Mouse (Mus musculus) forebrain, postnatal 0 days (tissue): ENCODE results near the gene She. TPM values are rescaled to one million over a fixed set of nuclear protein-coding genes. Genes with fewer than 3 reads are reported as not detected.

Source experiments
- ATAC-seq: fragments of 200-750 bp; cut with Nextera tagmentation; 2 replicates; pipeline ENCODE4 v1.8.0; 2017; ENCODE audit warnings: mild to moderate bottlenecking, moderate library complexity
- DNase-seq: peaks from one replicate; pipeline ENCODE4 v3.0.0-alpha.2; 2015
- H3K27ac ChIP-seq: fragments of 300-500 bp; sonication (generic); 2 replicates; pipeline ENCODE4 v1.5.1; 2014; ENCODE audit warnings: low read depth, mild to moderate bottlenecking, antibody characterized with exemption, low read length, moderate library complexity, mixed read lengths
- H3K27me3 ChIP-seq: fragments of 300-500 bp; sonication (generic); 2 replicates; pipeline ENCODE4 v1.6.1; 2014; ENCODE audit warnings: mild to moderate bottlenecking, low read length, mixed read lengths; ENCODE audit not compliant: insufficient read depth
- H3K36me3 ChIP-seq: fragments of 300-500 bp; sonication (generic); 2 replicates; pipeline ENCODE4 v1.6.1; 2014; ENCODE audit warnings: mild to moderate bottlenecking, moderate library complexity; ENCODE audit not compliant: insufficient read depth
- H3K4me1 ChIP-seq: fragments of 300-500 bp; sonication (generic); 2 replicates; pipeline ENCODE4 v1.6.1; 2014; ENCODE audit warnings: antibody characterized with exemption; ENCODE audit not compliant: insufficient read depth
- H3K4me2 ChIP-seq: fragments of 300-500 bp; sonication (generic); 2 replicates; pipeline ENCODE4 v1.6.1; 2014; ENCODE audit warnings: low read depth, mild to moderate bottlenecking, moderate library complexity
- H3K4me3 ChIP-seq: fragments of 300-500 bp; sonication (generic); 2 replicates; pipeline ENCODE4 v1.5.1; 2014; ENCODE audit warnings: low read depth, low read length, mixed read lengths
- H3K9ac ChIP-seq: fragments of 300-500 bp; sonication (generic); 2 replicates; pipeline ENCODE4 v1.6.1; 2014; ENCODE audit warnings: mild to moderate bottlenecking
- H3K9me3 ChIP-seq: fragments of 300-500 bp; sonication (generic); 2 replicates; pipeline ENCODE4 v1.6.1; 2016; ENCODE audit warnings: low read length
- CTCF ChIP-seq: sonication (generic); IDR thresholded peaks from 2 replicates; pipeline ENCODE4 v1.5.1; 2016; ENCODE audit warnings: antibody characterized with exemption, control low read depth, low read depth
- WGBS: fragments of 180-500 bp; shearing (Covaris S2); extraction: QIAGEN DNeasy Blood & Tissue Kit; methylation state at CpG from one replicate; pipeline ENCODE4 v1.1.7; 2014; 5-methylcytosine and 5-hydroxymethylcytosine counted together
- polyA plus RNA-seq: library from polyadenylated mRNA; unstranded; fragments of >200 nt; fragmentation: Nextera tagmentation; extraction: Ambion mirVana; gene quantifications from 2 replicates; pipeline ENCODE4 v1.2.1, GENCODE M21; 2015
- total RNA-seq: library from RNA; depleted of rRNA; stranded (reverse); fragments of >200 nt; gene quantifications from 2 replicates; pipeline ENCODE4 v1.2.3, GENCODE M21; 2014

She gene
- total and polyA plus RNA-seq, 2 experiments from 2014 or later = 0.86 to 2.1 TPM

DNA sequence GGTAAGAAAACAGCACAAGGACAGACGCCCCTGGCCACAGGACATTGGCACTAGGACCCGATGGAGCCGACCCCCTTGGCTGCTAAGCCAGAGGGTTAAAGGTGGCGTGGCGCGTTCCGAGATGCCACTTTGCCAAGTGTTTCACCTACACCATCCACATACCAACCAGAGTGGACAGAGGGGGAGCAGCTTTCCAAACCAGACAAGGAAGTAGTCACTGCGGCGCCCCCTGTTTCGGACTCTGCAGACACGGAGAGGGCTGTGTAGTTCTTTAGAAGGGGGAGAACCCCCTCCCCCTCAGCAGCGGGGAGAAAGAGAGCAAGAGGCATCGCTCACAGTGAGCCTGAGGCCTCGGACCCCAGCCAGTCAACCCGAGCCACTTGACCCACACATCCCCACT is 28.3 kb upstream of the She start:
- Histone ChIP-seq H3K4me2 (no peak overlapping the region), H3K9ac (no peak overlapping the region), H3K36me3 (no peaks in the 10 kb centered on the region), H3K9me3 (no peaks in the 10 kb centered on the region), H3K27me3 (no peaks in the 10 kb centered on the region), H3K4me3 (no peak overlapping the region), H3K4me1 (no peaks in the 10 kb centered on the region), H3K27ac (no peak overlapping the region)
- no peak for TF ChIP-seq CTCF
- DNase-seq = no peak
- ATAC-seq = no peak
- 68% methylated on average over 14 of the region's 15 CpGs for WGBS

- no peaks in the 10 kb centered on the region for H3K36me3 ChIP-seq
- ATAC-seq = no peak
- no peak for TF ChIP-seq CTCF
- no peaks in the 10 kb centered on the region for H3K9me3 ChIP-seq
- H3K4me1 ChIP-seq = no peaks in the 10 kb centered on the region
- no peak overlapping the region for H3K4me2 ChIP-seq
- no peaks in the 10 kb centered on the region for H3K27me3 ChIP-seq
- no peak for DNase-seq
- WGBS = 78% methylated on average over 4 of the region's 4 CpGs
- no peak overlapping the region for H3K27ac ChIP-seq
- no peak overlapping the region for H3K4me3 ChIP-seq
- H3K9ac ChIP-seq = no peak overlapping the region
Observed at GRCm38 (mm10) chr3:89805179-89805578, 26.0 kb upstream of the She start.

- TF ChIP-seq CTCF = no peak
- H3K27ac ChIP-seq = no peak overlapping the region
- H3K4me2 ChIP-seq = no peak overlapping the region
- H3K4me3 ChIP-seq = no peak overlapping the region
- ATAC-seq (no peak), DNase-seq (no peak)
- no peaks in the 10 kb centered on the region for H3K27me3 ChIP-seq
- 0 out of 2 replicates have a peak, but pooled peaks cover 4% of the 10 kb centered on the region for H3K9me3 ChIP-seq
- no peak overlapping the region for H3K9ac ChIP-seq
- H3K4me1 ChIP-seq = no peaks in the 10 kb centered on the region
- 89% methylated on average over 2 of the region's 2 CpGs for WGBS
- no peaks in the 10 kb centered on the region for H3K36me3 ChIP-seq
Observed at GRCm38 (mm10) chr3:89806751-89807150, 24.4 kb upstream of the She start.

DNA sequence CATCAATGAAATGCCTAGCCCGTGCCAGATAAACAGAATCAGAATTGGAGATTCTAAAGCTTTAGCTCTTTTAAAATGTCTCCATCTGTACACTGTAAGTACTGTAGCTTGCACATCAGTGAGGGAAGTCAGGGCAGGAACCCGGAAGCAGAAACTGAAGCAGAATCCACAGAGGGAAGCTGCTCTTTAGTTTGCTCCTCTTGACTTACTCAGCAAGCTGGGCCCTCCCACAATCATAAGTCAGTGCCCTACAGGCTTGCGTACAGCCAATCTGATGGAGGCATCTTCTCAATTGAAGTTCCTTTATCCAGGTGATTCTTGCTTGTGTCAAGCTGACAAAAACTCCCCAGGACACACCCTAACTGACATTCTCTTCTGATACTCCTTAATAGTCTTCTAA is 24.0 kb upstream of the She start:
- Histone ChIP-seq H3K36me3 (no peaks in the 10 kb centered on the region), H3K27me3 (no peaks in the 10 kb centered on the region), H3K27ac (no peak overlapping the region), H3K4me2 (no peak overlapping the region), H3K9me3 (0 out of 2 replicates have a peak, but pooled peaks cover 4% of the 10 kb centered on the region), H3K9ac (no peak overlapping the region), H3K4me1 (no peaks in the 10 kb centered on the region), H3K4me3 (no peak overlapping the region)
- 91% methylated on average over 3 of the region's 3 CpGs for WGBS
- TF ChIP-seq CTCF = no peak
- no peak for ATAC-seq
- no peak for DNase-seq

- H3K4me2 ChIP-seq = no peak overlapping the region
- DNase-seq (no peak), ATAC-seq (no peak)
- H3K4me1 ChIP-seq = no peaks in the 10 kb centered on the region
- no peak for TF ChIP-seq CTCF
- WGBS = 82% methylated on average over 5 of the region's 5 CpGs
- H3K27ac ChIP-seq = no peak overlapping the region
- H3K9me3 ChIP-seq = 0 out of 2 replicates have a peak, but pooled peaks cover 4% of the 10 kb centered on the region
- H3K27me3 ChIP-seq = no peaks in the 10 kb centered on the region
- H3K9ac ChIP-seq = no peak overlapping the region
- H3K4me3 ChIP-seq = no peak overlapping the region
- no peaks in the 10 kb centered on the region for H3K36me3 ChIP-seq
Observed at GRCm38 (mm10) chr3:89807881-89808280, 23.3 kb upstream of the She start.

GRCm38 (mm10) chr3:89808638-89809037 is 22.5 kb upstream of the She start:
- H3K27ac ChIP-seq = no peak overlapping the region
- no peaks in the 10 kb centered on the region for H3K27me3 ChIP-seq
- H3K9ac ChIP-seq = no peak overlapping the region
- H3K4me2 ChIP-seq = no peak overlapping the region
- H3K36me3 ChIP-seq = no peaks in the 10 kb centered on the region
- WGBS = 62% methylated on average over 9 of the region's 9 CpGs
- no peaks in the 10 kb centered on the region for H3K4me1 ChIP-seq
- no peak for ATAC-seq
- 0 out of 2 replicates have a peak, but pooled peaks cover 4% of the 10 kb centered on the region for H3K9me3 ChIP-seq
- no peak for DNase-seq
- no peak for TF ChIP-seq CTCF
- no peak overlapping the region for H3K4me3 ChIP-seq

GRCm38 (mm10) chr3:89810841-89811240 is 20.3 kb upstream of the She start:
- Histone ChIP-seq H3K4me1 (no peaks in the 10 kb centered on the region), H3K4me3 (no peak overlapping the region), H3K9ac (no peak overlapping the region), H3K27ac (no peak overlapping the region), H3K4me2 (no peak overlapping the region), H3K36me3 (no peaks in the 10 kb centered on the region), H3K27me3 (no peaks in the 10 kb centered on the region), H3K9me3 (0 out of 2 replicates have a peak, but pooled peaks cover 4% of the 10 kb centered on the region)
- no peak for TF ChIP-seq CTCF
- ATAC-seq = no peak
- no peak for DNase-seq

GRCm38 (mm10) chr3:89812166-89812565 is 19.0 kb upstream of the She start:
- no peak overlapping the region for H3K4me2 ChIP-seq
- H3K9me3 ChIP-seq = 0 out of 2 replicates have a peak, but pooled peaks cover 4% of the 10 kb centered on the region
- no peak overlapping the region for H3K27ac ChIP-seq
- ATAC-seq = no peak
- no peak for TF ChIP-seq CTCF
- WGBS = 71% methylated on average over 3 of the region's 3 CpGs
- H3K4me1 ChIP-seq = no peaks in the 10 kb centered on the region
- no peak for DNase-seq
- no peaks in the 10 kb centered on the region for H3K36me3 ChIP-seq
- H3K4me3 ChIP-seq = no peak overlapping the region
- no peaks in the 10 kb centered on the region for H3K27me3 ChIP-seq
- H3K9ac ChIP-seq = no peak overlapping the region
